Mouse (Mus musculus) frontal cortex, postnatal 14 days (tissue): Measurements from ENCODE around the gene Fgf23.

ENCODE experiments used
- DNase-seq, 2 experiments: peaks; one replicate each; pipeline ENCODE4 v3.0.0; 2022; ENCODE audit warnings: low spot score in 2 of 2

Fgf23 gene

DNA sequence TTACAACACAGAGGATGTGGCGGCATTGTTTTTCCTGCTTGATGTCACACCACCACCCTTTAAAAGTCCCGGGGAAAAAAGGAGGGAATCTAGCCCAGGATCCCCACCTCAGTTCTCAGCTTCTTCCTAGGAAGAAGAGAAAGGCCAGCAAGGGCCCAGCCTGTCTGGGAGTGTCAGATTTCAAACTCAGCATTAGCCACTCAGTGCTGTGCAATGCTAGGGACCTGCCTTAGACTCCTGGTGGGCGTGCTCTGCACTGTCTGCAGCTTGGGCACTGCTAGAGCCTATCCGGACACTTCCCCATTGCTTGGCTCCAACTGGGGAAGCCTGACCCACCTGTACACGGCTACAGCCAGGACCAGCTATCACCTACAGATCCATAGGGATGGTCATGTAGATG, at the start of gene Fgf23:
Gene Fgf23 (plus strand): TSS at position 86 of the 400 bp plus-strand sequence.
- DNase-seq: no peak

DNA sequence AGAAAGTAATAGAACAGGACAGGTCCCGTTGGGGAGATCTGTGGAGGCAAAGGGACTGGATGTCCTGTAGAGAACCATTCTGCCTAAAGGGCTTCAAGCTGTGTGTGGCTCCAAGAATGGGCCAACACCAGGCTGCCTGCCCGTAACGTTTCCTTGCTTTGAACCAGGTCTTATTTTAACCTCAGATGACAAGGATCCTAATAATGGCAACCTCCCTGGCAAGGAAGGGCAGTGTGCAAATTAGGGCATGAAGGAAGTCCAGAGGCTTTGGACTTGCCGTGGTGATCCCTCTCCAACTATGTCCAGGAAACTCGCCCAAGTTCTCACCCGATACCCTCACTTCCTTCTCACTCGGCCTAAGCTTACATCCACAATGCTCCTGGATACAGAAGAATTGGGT, 47.9 kb upstream of the Fgf23 start:
- DNase-seq: no peak

DNA sequence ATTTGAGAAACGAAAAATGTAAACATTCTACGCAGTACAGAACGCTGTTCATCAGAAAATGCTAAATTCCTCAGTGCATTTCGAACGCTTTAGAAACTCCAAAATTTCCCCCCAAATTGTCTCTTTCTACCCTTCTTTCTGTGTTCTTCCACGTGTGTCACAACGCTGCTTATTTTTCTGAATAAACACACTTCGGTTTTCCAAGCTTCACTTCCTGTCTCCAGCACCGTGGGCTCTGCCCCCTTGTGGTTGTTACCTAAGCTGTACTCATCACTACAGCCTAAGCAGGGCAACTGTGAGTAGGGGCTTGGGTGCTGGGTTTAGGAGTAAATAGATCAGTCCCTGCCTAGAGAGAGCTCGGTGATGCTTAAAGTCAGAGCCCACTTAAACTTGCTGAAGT, 37.9 kb upstream of the Fgf23 start:
- DNase-seq: no peak

DNA sequence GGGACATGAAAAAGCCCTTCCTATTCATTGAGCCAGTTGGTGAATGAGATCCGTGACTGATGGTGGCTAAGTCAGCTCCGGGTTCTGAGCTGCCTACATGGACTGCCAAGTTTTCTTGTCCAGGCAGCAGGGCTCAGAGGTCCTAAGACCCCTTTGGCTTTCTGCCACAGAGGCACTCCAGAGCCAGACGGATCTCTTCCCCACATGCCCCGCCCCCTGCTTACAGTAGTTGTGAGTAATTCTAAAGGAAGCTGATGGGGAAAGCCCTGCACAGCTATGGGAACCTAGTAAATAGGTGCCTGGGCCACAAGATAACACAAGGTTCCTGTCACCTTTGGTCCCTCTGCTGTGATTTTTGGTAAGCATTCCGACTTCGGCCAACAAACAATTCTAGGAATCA, 27.8 kb upstream of the Fgf23 start:
- no peak for DNase-seq

DNA sequence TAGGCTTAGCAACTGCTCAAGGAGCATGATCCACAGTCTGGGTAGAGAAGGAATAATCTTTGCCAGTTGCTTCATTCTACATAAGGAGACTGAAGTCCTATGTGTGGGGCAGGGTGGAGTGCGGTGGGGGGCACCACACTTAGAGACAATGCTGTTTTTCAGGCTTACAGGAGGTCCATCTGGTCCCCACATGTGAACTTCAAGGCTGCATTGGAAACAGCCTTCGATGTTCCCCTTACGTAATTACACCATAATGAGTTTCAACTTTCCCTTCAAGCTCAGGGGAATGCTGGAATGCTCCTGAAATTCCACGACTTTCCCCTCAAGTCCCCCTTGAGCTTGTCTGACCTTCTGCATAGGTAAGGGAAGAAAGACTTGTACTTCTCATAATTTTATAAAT, 21.9 kb upstream of the Fgf23 start:
- DNase-seq: no peak

DNA sequence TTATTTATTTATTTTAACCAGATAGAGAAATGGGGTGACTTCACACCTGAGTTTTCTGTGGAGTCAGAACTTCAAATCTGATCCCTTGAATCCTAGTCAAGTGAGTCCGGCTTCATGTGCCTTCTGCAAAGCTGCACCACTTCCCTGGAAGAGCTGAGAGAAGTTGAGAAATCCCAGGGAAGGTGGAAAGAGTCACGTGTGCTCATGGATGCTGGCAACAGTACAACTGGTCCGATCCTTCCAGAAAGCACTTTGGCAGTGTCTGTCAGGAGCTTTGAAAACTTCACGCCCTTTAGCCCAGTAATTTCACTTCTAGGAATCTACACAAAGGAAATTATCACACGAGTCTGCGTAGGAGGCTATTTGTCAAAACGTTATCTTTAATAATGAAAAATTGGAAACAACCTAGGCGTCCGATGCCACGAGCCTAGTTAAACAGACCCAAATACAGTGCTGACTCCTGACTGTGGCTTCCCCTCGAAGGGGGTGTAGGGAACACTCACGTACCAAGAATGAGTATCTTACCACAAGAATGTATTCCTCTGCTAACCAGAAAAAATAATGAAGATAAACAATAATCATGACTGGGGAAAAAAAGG, 15.6 kb upstream of the Fgf23 start:
- no peak for DNase-seq

DNA sequence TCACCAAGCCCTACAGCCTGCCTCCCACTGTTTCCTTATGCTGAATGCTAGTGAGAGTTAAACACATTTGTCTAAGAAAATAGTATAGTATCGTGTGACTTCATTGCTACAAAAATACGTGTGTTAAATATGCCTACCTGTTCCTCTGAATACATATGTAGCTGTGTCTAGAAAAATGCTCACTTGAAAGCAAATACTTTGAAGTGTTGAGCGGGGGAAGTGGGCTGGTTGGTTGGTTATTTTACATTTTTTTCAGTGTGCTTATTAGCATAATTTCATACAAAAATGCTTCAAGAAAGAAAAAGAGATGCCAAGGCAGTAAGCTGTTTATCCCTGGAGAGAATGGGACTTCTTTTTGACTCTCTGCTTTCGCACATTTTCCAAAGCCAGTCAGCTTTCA, 12.7 kb upstream of the Fgf23 start:
- DNase-seq: no peak

DNA sequence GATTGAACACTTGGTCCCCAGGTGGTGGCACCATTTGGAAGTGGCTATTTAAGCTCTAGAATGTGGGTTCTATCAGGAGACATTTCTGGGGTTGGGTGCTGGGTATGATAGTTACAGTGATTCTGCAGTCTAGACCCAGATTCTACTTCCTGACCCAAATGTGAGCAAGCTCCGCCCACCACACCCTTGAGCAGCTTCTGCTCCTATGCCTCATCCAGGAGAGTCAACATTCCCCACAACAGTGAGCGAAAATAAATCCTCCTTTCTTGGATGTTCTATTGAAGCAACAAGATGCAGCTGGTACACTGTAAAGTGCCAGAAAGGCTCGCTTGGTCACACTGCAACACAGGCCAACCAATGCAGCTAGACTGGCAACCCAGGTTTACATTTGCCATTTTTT, 8.8 kb upstream of the Fgf23 start:
- no peak for DNase-seq

DNA sequence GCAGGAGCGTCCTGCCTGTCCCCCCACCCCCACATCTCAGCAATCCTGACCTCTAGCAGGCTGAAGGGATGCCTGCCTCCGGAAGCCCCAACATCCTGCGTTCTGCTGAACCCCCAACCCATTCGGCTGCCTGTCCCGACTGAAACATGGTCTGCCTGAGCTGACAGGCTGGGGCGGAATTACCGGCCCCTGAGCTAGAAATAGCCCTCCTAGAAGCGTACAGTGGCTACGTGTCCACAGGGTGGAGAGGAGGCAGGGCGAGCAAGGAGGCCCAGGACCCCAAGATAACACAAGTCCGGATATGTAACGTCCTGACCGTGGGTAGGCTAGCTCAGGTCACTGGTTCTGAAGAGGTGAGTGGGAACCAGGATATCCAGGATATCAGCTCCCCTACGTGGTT, 7.9 kb upstream of the Fgf23 start:
- DNase-seq: no peak

DNA sequence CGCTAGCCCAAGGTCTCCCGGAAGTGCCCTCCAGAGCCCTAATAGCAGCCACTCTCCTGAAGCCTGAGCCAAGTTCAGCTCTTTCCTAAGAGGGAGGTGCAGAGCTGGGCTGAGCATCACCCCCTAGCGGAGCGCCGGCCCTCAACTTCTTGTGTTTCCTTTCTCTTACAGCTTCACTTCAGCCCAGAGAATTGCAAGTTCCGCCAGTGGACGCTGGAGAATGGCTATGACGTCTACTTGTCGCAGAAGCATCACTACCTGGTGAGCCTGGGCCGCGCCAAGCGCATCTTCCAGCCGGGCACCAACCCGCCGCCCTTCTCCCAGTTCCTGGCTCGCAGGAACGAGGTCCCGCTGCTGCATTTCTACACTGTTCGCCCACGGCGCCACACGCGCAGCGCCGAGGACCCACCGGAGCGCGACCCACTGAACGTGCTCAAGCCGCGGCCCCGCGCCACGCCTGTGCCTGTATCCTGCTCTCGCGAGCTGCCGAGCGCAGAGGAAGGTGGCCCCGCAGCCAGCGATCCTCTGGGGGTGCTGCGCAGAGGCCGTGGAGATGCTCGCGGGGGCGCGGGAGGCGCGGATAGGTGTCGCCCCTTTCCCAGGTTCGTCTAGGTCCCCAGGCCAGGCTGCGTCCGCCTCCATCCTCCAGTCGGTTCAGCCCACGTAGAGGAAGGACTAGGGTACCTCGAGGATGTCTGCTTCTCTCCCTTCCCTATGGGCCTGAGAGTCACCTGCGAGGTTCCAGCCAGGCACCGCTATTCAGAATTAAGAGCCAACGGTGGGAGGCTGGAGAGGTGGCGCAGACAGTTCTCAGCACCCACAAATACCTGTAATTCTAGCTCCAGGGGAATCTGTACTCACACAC, 7.4 kb downstream of the Fgf23 start:
- peak; percentile 70 to 72 for DNase-seq

DNA sequence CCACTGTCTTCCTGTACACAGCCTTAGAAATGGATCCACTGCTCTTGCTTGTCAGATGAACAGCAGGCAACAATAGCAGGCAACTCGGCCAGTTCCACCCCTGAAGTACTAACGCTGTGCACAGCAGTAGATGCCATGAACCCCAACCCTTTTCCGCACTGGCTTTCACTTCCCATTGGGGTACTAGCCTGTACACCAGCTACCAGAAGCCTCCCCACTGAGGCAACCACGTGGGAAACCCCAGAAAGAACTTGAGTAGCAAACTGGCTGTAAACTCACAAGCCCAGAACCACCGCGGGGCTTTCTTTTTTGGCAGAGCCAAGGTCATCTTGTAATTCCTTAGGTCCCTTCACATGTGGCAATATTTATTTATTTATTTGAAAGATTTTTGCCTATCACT, 9.1 kb downstream of the Fgf23 start:
- no peak for DNase-seq

DNA sequence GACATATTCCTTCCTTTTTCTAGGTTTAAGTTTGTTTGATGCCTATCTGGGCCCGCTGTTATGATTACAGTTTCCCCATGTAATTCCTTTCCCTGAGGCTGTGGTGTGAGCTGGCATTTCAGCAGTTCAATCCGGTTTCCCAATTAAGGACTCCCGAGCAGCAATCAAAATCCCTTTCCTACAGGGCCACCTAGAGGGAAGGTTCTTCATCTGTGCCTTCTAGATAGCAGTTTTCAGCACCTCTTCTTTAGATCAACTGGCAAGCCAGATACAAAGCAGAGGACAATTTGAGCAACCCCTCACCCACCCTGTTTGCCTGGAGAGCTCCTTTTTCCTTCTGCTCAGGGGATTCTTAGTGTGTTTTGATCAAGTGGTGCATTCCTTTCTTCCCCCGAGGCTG, 14.0 kb downstream of the Fgf23 start:
- peak in 1 of 2 experiments; percentile 34 for DNase-seq

DNA sequence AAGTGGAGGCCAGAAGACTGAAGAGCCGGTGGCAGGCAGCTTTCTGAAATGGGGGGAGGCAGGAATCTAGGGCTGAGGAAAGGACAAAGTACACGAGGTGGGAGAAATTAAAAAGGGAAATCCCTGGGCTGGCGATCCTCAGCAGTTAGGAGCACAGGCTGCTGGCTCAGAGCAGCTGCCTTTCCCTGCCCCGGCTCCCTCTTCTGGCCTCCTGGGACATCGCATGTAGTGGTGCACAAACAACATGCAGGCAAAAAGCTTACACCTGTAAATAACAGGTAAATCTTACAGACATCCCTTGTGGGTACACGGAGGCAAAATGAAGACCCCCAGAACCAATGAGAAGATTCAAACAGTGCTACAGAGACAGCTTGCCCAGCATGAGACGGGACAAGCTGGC, 21.9 kb downstream of the Fgf23 start:
- DNase-seq: no peak

DNA sequence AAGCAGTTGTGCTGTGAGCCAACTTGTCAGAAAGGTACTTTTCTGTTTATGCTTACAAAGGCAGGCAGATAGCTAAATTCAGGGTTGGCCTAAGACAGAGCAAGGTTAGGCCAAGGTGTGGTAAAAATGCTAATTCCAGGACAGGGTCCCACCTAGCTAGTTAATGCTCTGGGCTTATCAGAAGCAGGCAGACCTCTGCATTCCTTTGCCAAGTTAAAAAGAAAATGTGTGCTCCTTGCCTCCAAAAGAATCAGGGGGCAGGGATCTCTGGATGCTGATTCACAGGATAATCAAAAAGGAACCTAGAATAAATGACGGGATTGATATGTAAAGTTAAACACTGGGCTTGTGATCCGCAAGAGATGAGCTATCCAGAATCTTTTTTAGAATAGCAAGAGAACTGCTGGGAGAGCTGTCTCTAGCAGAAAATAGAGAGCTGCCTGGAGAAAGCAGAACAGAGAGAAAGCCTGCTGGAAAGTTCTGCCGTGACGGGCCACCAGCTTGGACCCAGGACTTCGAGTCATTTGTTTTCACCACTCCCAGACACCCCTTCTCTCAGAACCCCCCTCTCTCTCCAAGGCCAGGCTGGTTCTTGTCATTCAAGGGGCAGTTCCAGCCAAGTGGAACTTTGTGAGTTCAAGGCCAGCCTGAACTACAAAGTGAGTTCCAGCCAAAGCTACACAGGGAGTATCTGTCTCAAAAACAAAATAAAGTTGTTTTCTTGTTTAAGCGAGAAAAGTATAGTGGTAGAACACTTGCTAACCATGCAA, 31.0 kb downstream of the Fgf23 start:
- no peak for DNase-seq

DNA sequence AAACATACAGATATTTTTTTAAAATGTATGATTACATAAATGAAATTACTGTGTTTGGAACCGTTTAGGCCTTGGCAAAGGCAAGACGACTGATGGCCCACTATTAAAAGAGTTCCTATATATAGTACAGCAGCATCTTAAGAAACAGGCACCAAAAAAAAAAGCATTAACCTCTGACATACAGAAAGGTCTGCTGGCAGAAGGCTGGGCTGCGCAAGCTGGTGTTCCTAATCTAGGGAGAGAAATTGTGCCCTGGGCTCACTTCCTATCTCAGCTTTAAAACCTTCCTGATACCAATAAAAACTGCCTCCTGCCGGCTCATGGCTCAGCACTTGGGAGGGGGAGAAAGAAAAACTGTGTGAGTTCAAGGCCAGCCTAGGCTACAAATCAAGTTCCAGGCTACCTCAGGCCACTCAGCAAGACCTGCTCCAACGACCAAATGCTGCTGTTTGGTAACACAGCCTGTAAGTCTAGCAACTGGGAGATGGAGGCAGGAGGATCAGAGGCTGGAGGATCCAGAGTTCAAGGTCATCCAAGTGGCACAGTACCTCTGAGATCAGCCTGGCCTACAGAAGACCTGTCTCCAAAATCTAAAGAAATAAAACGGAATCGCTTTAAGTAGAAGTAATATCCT, 31.8 kb downstream of the Fgf23 start:
- no peak for DNase-seq

DNA sequence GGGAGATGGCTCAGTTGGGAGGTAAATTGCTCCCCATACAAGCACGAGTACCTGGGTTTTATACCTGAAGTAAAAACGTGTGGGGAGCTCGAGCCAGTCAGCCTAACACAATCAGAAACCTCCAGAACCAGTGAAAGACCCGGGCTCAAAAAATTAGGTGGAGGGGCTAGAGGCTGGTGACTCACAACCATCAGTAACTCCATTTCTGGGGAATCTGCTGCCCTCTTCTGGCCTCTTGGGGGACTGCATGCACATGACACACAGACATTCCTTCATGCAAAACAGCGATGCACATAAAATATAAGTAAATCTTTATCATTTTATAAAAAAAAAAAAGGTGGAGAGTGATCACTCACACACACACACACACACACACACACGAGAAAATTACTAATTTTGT, 32.4 kb downstream of the Fgf23 start:
- DNase-seq: peak in 1 of 2 experiments; percentile 41

DNA sequence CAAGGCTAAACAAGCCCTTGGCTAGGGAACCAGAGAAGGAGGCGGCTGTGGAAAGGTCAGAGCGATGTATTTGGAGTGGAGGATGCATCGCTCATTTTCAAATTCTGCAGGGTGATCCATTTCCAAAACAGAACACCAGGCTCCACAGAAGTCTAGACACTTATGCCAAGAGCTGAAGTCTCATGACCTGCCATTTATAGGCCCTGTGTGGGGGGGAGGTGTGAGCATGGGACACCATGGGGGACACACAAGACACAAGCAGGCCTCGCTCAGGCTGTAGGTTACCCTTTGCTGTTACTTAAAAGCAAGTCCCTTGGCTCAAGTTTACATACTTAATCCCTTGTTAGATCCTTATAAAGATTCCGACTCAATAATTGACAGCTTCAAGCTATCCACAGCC, 33.5 kb downstream of the Fgf23 start:
- no peak for DNase-seq

DNA sequence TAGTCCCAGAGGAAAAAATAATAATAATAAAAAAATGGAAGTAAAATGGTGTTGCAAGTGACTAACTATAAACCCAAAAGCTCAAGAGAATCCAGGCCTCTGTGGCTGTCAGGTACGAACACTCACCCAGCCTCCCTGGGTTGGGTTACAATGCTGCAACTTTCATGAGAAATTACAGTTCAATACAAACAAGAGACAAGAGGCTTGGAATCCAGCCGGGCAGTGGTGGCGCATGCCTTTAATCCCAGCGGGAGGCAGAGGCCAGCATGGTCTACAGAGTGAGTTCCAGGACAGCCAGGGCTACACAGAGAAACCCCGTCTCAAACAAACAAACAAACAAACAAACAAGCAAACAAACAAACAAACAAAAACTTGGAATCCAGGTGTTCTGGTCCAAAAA, 34.0 kb downstream of the Fgf23 start:
- no peak for DNase-seq

DNA sequence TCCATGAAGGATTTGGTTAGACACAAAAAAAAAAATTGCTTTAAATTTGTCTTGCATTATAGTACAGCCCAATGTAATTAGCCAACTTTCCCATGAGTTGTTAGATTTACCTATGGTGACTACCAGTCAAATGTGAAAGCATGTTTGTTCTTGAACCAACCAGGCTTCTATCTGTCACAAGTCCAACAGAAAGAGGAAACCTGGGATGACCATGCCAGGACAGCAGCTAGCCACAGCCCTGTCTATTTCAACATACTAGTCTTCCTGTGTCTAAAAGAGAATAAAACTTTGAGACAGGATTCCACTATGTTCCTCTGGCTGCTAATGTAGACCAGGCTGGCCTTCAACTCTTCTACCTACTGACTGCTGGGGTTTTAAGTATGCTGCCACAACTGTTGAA, 34.7 kb downstream of the Fgf23 start:
- DNase-seq: no peak

DNA sequence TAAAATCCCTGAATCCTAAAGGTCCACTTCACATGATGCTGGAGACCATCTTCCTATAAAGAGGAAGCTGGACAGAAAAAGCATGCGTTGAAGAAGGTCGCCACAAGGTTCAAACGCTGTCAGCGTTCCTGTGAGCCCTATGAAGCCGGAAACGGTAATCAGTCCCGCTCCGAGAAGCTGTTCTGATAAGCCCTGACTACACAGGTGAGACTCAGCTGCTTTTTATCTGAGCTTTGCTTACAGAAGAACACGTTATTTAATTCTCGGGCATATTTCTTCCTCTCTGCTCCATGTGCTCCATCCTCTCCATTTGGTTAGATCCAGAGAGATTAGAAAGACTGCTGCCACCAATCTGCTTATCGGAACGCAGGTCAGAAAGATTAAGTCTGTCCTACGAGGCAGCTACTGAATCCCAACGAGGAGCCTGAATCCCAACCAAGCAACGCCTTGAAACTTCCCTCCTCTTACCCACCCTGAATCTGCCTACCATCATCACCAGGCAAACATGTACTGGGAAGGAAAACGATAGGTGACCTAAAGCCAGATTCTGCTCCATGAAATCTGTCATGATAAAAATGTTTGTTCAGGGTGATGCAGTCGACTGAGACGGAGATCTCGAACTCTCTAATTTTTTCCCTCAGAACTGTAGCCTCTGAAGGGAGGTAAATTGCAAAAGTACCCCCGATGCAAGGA, 35.8 kb downstream of the Fgf23 start:
- no peak for DNase-seq

DNA sequence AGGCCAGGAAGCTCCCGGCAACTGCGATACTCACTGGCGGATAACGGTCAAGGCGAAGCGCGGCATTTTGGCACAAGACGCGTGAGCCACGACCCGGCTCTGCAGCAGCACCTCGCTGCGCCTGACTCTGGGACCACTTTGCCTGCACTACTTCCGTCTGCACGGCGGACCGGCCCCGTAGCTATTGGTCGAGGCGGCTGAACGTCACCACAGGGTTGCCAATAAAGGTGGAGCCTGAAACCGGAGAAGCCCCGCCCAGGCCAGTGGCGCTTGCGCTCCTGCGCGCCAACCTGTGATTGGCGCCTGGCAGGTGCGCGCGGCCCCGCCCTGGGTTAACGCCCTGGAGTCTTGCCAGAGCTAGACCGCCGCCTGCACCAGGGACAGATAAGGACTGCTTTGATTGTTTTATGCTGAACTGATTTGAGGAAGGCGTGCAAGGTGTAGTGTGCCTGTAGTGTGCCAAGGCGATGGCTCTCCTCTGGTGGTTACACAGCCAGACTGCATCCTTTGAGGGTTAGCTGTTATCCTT, 36.8 kb downstream of the Fgf23 start, which contains the start of gene Tigar:
Gene Tigar (minus strand): TSS at position 156 of the 529 bp plus-strand sequence.
- DNase-seq: peak; percentile 90 to 93
